Mouse (Mus musculus) kidney, adult 10 weeks (tissue): Measurements from ENCODE around the gene Rai2. TPM values are rescaled to one million over a fixed set of nuclear protein-coding genes. Genes with fewer than 3 reads are reported as not detected.

ENCODE experiments used
- polyA plus RNA-seq: library from polyadenylated mRNA; stranded (reverse); fragments of 350-450 nt; fragmentation: Illumina TruSeq; extraction: RNeasy Lipid Tissue Mini Kit (QIAGEN cat#74804); gene quantifications from one replicate; pipeline ENCODE4 v1.2.3, GENCODE M21; 2014; ENCODE audit warnings: low read depth, low replicate concordance

Gene Rai2
- polyA plus RNA-seq: 4.8 TPM

DNA sequence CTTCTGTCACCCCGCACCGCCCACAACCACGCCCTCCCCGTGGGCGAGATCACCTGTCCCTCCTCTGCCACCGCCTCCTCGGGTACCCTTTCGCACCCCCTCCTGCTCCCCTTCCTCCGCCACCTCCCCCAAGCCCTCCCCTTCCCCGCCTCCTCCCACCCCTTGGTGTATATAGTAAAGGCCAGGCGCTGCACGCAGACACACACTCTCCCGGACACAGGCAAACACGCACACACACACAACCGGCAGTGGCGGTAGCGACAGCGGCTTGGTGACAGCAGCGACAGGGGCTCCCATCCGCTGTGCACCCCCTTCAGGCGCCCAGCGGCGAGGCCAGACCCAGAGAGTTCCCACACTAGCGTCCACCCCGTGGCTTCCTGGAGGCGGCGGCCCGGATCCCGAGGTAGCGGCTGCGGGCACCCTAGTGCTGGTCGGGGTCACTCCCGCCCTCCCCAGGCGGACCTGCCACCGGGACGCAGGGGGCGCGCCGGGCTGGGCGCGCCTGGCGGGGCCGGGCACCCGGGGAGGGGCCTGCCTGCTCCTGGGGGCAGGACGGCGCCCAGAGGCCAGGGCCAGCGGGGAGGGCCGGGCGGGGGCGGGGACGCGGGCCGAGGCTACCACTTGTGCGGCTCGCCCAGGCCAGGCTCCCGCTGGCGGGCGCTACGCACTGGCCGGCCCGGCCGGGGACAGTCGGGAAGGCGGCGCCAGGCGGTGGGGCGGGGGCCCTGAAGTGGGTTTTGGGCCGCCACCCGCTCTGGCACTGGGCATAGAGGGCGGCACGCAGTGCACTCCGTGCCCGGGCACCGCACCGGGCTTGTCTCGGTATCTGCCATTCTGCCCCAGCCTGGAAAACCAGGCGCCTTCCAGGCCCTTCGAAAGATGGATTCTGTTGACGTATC is at the start of gene Rai2:
Gene Rai2, plus strand, starts transcription at position 205 of the 899 bp plus-strand sequence.

